Mouse (Mus musculus) kidney, postnatal 0 days (tissue): ENCODE measurements around the gene Zfp280c. TPM values are rescaled to one million over a fixed set of nuclear protein-coding genes. Genes with fewer than 3 reads are reported as not detected.
A peak's percentile ranks its signal among the peaks of the same experiment; 100 is the strongest.

Source experiments
- ATAC-seq: fragments of 200-750 bp; cut with Nextera tagmentation; replicated peaks from 2 replicates; pipeline ENCODE4 v1.8.0; 2017; ENCODE audit warnings: low read depth, moderate number of reproducible peaks, moderate TSS enrichment, moderate library complexity; ENCODE audit not compliant: low FRiP score
- DNase-seq: peaks from one replicate; pipeline ENCODE4 v3.0.0-alpha.2; 2016; ENCODE audit warnings: low spot score
- H3K27ac ChIP-seq: fragments of 300-500 bp; sonication (generic); 2 replicates; pipeline ENCODE4 v1.5.1; 2014; ENCODE audit warnings: mild to moderate bottlenecking
- H3K27me3 ChIP-seq: fragments of 300-500 bp; sonication (generic); 2 replicates; pipeline ENCODE4 v1.6.1; 2014; ENCODE audit warnings: low read length, mixed read lengths; ENCODE audit not compliant: insufficient read depth
- H3K36me3 ChIP-seq: fragments of 300-500 bp; sonication (generic); 2 replicates; pipeline ENCODE4 v1.6.1; 2014; ENCODE audit warnings: low read length, mixed read lengths; ENCODE audit not compliant: insufficient read depth
- H3K4me1 ChIP-seq: fragments of 300-500 bp; sonication (generic); replicated peaks from 2 replicates; pipeline ENCODE4 v1.6.1; 2014; ENCODE audit warnings: antibody characterized with exemption, low read length, mixed read lengths; ENCODE audit not compliant: insufficient read depth
- H3K4me2 ChIP-seq: fragments of 300-500 bp; sonication (generic); 2 replicates; pipeline ENCODE4 v1.6.1; 2014; ENCODE audit warnings: mild to moderate bottlenecking, low read length, moderate library complexity, mixed read lengths
- H3K4me3 ChIP-seq: fragments of 300-500 bp; sonication (generic); replicated peaks from 2 replicates; pipeline ENCODE4 v1.5.1; 2014; ENCODE audit warnings: low read depth, low read length
- H3K9ac ChIP-seq: fragments of 300-500 bp; sonication (generic); 2 replicates; pipeline ENCODE4 v1.6.1; 2014; ENCODE audit warnings: low read depth, low read length
- H3K9me3 ChIP-seq: fragments of 300-500 bp; sonication (generic); replicated peaks from 2 replicates; pipeline ENCODE4 v1.6.1; 2016; ENCODE audit warnings: low read length, inconsistent platforms, mixed read lengths
- CTCF ChIP-seq: IDR thresholded peaks from 2 replicates; pipeline ENCODE4 v1.5.1; 2016; ENCODE audit warnings: antibody characterized with exemption, low read depth, mild to moderate bottlenecking, moderate library complexity
- WGBS: fragments of 180-500 bp; shearing (Covaris S2); extraction: QIAGEN DNeasy Blood & Tissue Kit; methylation state at CpG from one replicate; pipeline ENCODE4 v1.1.7; 2014; 5-methylcytosine and 5-hydroxymethylcytosine counted together
- polyA plus RNA-seq: library from polyadenylated mRNA; unstranded; fragments of >200 nt; fragmentation: Nextera tagmentation; extraction: Ambion mirVana; gene quantifications from 2 replicates; pipeline ENCODE4 v1.2.1, GENCODE M21; 2015

Zfp280c gene
- polyA plus RNA-seq, 1 experiment from 2014 or later, result 8.4 TPM

- ATAC-seq (no peak), DNase-seq (no peak)
- Histone ChIP-seq H3K9ac (no peak overlapping the region), H3K4me1 (no peaks in the 10 kb centered on the region), H3K27me3 (no peaks in the 10 kb centered on the region), H3K4me2 (no peak overlapping the region), H3K4me3 (no peak overlapping the region), H3K36me3 (no peaks in the 10 kb centered on the region), H3K9me3 (no peaks in the 10 kb centered on the region), H3K27ac (no peak overlapping the region)
- TF ChIP-seq CTCF, result no peak
- WGBS, result 82% methylated on average over 5 of the region's 5 CpGs
Observed at GRCm38 (mm10) chrX:48596906-48597305, 2.6 kb upstream of the Zfp280c start.

DNA sequence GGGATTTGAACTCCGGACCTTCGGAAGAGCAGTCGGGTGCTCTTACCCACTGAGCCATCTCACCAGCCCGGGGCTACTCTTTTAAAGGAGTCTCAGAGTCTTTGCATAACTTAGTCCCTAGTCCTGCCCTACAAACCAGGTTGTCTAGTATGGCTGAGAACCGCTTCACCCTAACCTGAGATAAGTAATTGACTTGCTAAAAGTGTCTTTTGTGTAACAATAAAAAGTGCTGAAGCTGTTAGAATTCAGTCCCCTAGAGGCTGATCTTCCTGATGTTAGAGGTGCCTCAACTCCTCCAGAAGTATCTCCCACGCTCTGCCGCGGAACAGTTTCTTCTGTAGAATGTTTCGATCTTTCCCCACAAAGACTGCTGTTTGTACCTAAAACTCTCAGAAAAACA lies 1.7 kb upstream of the Zfp280c start:
- TF ChIP-seq CTCF, result no peak
- H3K9ac ChIP-seq, result no peak overlapping the region
- 74% methylated on average over 9 of the region's 9 CpGs for WGBS
- DNase-seq, result no peak
- H3K27me3 ChIP-seq, result no peaks in the 10 kb centered on the region
- H3K9me3 ChIP-seq, result no peaks in the 10 kb centered on the region
- no peaks in the 10 kb centered on the region for H3K36me3 ChIP-seq
- no peak overlapping the region for H3K4me3 ChIP-seq
- no peak for ATAC-seq
- no peak overlapping the region for H3K27ac ChIP-seq
- no peak overlapping the region for H3K4me2 ChIP-seq
- no peaks in the 10 kb centered on the region for H3K4me1 ChIP-seq

DNA sequence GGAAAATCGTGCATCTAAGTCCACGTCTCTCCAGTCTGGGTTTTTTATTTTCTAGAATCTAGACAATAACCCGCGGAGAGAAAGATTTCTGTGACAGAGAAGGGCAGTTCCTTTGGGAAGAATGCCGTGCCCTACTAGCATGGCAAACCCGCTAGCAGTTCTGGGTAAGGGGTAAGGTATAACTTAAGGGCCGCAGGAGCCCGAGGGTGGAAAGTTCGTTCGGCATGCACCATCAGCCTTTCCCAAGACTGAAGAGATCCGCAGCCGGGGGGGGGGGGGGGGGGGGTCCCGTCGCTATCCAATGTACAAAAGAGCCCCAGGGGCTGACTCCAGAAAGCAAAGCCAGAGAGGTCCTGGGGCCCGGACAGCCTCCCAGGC lies 594 bp downstream of the Zfp280c start:
- DNase-seq, result peak; percentile 7
- Histone ChIP-seq H3K36me3 (no peaks in the 10 kb centered on the region), H3K4me3 (peak overlapping the region; percentile 65), H3K9ac (peak overlapping the region; percentile 67), H3K4me1 (no peaks in the 10 kb centered on the region), H3K9me3 (no peaks in the 10 kb centered on the region), H3K27ac (peak overlapping the region; percentile 83), H3K27me3 (no peaks in the 10 kb centered on the region), H3K4me2 (peak overlapping the region; percentile 56)
- 36% methylated on average over 13 of the region's 15 CpGs for whole genome bisulfite sequencing
- peak; percentile 65; the same call in 1 of the 2 replicates for ATAC-seq
- TF ChIP-seq CTCF, result no peak

DNA sequence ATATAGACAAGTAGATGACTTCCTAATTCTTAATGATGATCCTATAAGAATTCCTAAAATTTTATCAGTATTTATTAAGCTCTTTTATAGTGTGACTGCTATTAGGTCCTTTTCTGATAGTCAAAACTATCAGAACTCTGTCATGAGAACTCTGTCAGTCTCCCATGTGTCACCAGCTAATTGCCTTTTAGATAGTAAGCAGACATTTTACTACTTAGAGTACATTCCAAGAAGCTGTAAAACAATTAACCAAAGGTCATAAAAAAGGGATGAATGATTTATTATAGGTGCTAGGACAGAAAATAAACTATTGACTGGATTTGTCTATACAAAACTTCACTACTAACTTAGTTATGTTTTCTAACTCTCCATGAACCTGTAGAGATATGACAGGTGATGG lies 11.0 kb downstream of the Zfp280c start:
- no peak for TF ChIP-seq CTCF
- DNase-seq (no peak), ATAC-seq (no peak)

DNA sequence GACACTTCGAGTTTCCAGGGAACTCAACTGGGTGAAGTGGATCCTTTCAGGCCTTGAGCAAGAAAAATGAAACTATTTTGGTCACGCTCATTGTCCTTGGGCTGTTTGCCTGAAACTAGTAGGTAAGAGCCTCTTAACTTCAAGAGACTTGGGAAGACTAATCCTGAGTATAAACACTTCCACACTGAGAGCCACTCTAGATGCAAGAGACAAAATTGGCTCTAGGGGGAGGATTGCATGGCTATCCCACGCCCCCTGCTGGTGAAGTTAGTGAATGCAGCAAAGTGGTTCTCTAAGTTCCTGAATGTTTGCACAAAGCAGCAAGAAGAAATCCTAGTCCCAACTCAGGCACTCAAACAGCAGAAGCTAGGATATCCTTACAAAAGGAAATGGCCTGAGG lies 62.1 kb downstream of the Zfp280c start:
- H3K4me2 ChIP-seq, result no peak overlapping the region
- H3K4me3 ChIP-seq, result no peak overlapping the region
- H3K27me3 ChIP-seq, result no peaks in the 10 kb centered on the region
- ATAC-seq, result no peak
- DNase-seq, result peak; percentile 78
- WGBS, result 51% methylated on average over 3 of the region's 3 CpGs
- H3K9ac ChIP-seq, result no peak overlapping the region
- H3K4me1 ChIP-seq, result no peaks in the 10 kb centered on the region
- no peaks in the 10 kb centered on the region for H3K9me3 ChIP-seq
- H3K36me3 ChIP-seq, result no peaks in the 10 kb centered on the region
- TF ChIP-seq CTCF, result peak; percentile 88
- no peak overlapping the region for H3K27ac ChIP-seq

More for the DNA sequence above, 11.0 kb downstream of the Zfp280c start:
- H3K27ac ChIP-seq, result no peak overlapping the region
- H3K4me1 ChIP-seq, result no peaks in the 10 kb centered on the region
- no peaks in the 10 kb centered on the region for H3K9me3 ChIP-seq
- no peak overlapping the region for H3K4me2 ChIP-seq
- no peak overlapping the region for H3K4me3 ChIP-seq
- no peaks in the 10 kb centered on the region for H3K27me3 ChIP-seq
- H3K9ac ChIP-seq, result no peak overlapping the region
- H3K36me3 ChIP-seq, result 0 out of 2 replicates have a peak, but pooled peaks cover 5% of the 10 kb centered on the region

DNA sequence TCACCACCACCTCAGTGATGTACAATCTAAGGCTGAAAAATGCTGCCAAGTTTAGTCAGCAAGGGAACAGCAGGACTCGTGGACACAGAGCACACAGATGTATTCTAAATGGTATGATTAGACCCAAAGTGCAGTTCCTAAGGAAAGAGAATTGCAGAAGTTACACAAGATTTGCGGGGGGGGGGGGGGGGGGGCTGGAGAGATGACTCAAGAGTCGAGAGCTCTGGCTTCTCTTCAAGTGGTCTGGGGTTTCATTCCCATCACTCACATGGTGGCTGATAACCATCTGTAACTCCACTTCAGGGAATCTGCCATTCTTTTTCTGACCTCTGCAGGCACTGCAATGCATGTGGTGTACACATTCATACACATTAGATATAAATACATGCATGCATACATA lies 67.9 kb downstream of the Zfp280c start:
- no peak for TF ChIP-seq CTCF
- H3K27ac ChIP-seq, result no peak overlapping the region
- DNase-seq, result no peak
- WGBS, result 50% methylated on average over 3 of the region's 3 CpGs
- H3K9ac ChIP-seq, result no peak overlapping the region
- H3K4me1 ChIP-seq, result no peaks in the 10 kb centered on the region
- no peaks in the 10 kb centered on the region for H3K27me3 ChIP-seq
- no peak overlapping the region for H3K4me2 ChIP-seq
- H3K9me3 ChIP-seq, result no peaks in the 10 kb centered on the region
- H3K4me3 ChIP-seq, result no peak overlapping the region
- no peaks in the 10 kb centered on the region for H3K36me3 ChIP-seq
- no peak for ATAC-seq

GRCm38 (mm10) chrX:48525866-48526265 lies 68.4 kb downstream of the Zfp280c start:
- no peak for DNase-seq
- Histone ChIP-seq H3K9ac (no peak overlapping the region), H3K27ac (no peak overlapping the region), H3K9me3 (no peaks in the 10 kb centered on the region), H3K4me1 (no peaks in the 10 kb centered on the region), H3K27me3 (no peaks in the 10 kb centered on the region), H3K4me2 (no peak overlapping the region), H3K4me3 (no peak overlapping the region), H3K36me3 (no peaks in the 10 kb centered on the region)
- TF ChIP-seq CTCF, result no peak
- 62% methylated on average over 8 of the region's 8 CpGs for WGBS
- no peak for ATAC-seq
